Mouse (Mus musculus): ENCODE results near the gene Notch4. TPM values are rescaled to one million over a fixed set of nuclear protein-coding genes. Genes with fewer than 3 reads are reported as not detected.

The Notch4 gene
- total RNA-seq, 2 experiments from 2014 or later: 0.66 to 0.75 TPM

Other genes with a start within 250 kb of the Notch4 start
- 0.50 TPM in 1 of 2 replicates, not detected in the other for gene H2-Eb2, start 238.6 kb upstream of the Notch4 start, total RNA-seq (2014; fragmentation: Nextera tagmentation)
- gene H2-Eb2, start 238.6 kb upstream of the Notch4 start, total RNA-seq (2017): not detected in 2 replicates
- not detected in 2 replicates for gene Btnl2, start 209.4 kb upstream of the Notch4 start, total RNA-seq (2014; fragmentation: Nextera tagmentation)
- gene Btnl2, start 209.4 kb upstream of the Notch4 start, total RNA-seq (2017): not detected in 2 replicates
- gene Btnl1, start 187.1 kb upstream of the Notch4 start, total RNA-seq (2014; fragmentation: Nextera tagmentation): not detected in 2 replicates
- not detected in 2 replicates for gene Btnl1, start 187.1 kb upstream of the Notch4 start, total RNA-seq (2017)
- gene BC051142, start 165.4 kb upstream of the Notch4 start, total RNA-seq (2014; fragmentation: Nextera tagmentation): 5.4 and 7.7 TPM in 2 replicates
- gene BC051142, start 165.4 kb upstream of the Notch4 start, total RNA-seq (2017): 1.4 and 4.7 TPM in 2 replicates
- not detected in 2 replicates for gene Btnl4, start 87.0 kb upstream of the Notch4 start, total RNA-seq (2014; fragmentation: Nextera tagmentation)
- gene Btnl4, start 87.0 kb upstream of the Notch4 start, total RNA-seq (2017): not detected in 2 replicates
- gene Btnl6, start 46.9 kb upstream of the Notch4 start, total RNA-seq (2014; fragmentation: Nextera tagmentation): not detected in 2 replicates
- gene Btnl6, start 46.9 kb upstream of the Notch4 start, total RNA-seq (2017): not detected in 2 replicates
- gene Gpsm3, start 25.5 kb downstream of the Notch4 start, total RNA-seq (2014; fragmentation: Nextera tagmentation): 28.0 and 33.0 TPM in 2 replicates
- 7.8 and 11.2 TPM in 2 replicates for gene Gpsm3, start 25.5 kb downstream of the Notch4 start, total RNA-seq (2017)
- 31.1 and 31.3 TPM in 2 replicates for gene Pbx2, start 27.0 kb downstream of the Notch4 start, total RNA-seq (2014; fragmentation: Nextera tagmentation)
- 23.2 and 31.1 TPM in 2 replicates for gene Pbx2, start 27.0 kb downstream of the Notch4 start, total RNA-seq (2017)
- 2.6 and 6.6 TPM in 2 replicates for gene Ager, start 33.6 kb downstream of the Notch4 start, total RNA-seq (2014; fragmentation: Nextera tagmentation)
- gene Ager, start 33.6 kb downstream of the Notch4 start, total RNA-seq (2017): 0.57 TPM in 1 of 2 replicates, not detected in the other
- gene Rnf5, start 39.4 kb downstream of the Notch4 start, total RNA-seq (2014; fragmentation: Nextera tagmentation): 46.9 and 66.2 TPM in 2 replicates
- gene Rnf5, start 39.4 kb downstream of the Notch4 start, total RNA-seq (2017): 13.4 and 20.0 TPM in 2 replicates
- 76.3 and 104 TPM in 2 replicates for gene Agpat1, start 40.0 kb downstream of the Notch4 start, total RNA-seq (2014; fragmentation: Nextera tagmentation)
- 19.0 and 51.2 TPM in 2 replicates for gene Agpat1, start 40.0 kb downstream of the Notch4 start, total RNA-seq (2017)
- 0.96 and 2.1 TPM in 2 replicates for gene Egfl8, start 51.7 kb downstream of the Notch4 start, total RNA-seq (2014; fragmentation: Nextera tagmentation)
- gene Egfl8, start 51.7 kb downstream of the Notch4 start, total RNA-seq (2017): 2.6 TPM in 1 of 2 replicates, not detected in the other
- gene Ppt2, start 64.2 kb downstream of the Notch4 start, total RNA-seq (2014; fragmentation: Nextera tagmentation): 31.3 and 35.4 TPM in 2 replicates
- gene Ppt2, start 64.2 kb downstream of the Notch4 start, total RNA-seq (2017): 10.4 and 17.0 TPM in 2 replicates
- gene Prrt1, start 65.3 kb downstream of the Notch4 start, total RNA-seq (2014; fragmentation: Nextera tagmentation): 0.59 TPM in 1 of 2 replicates, not detected in the other
- gene Prrt1, start 65.3 kb downstream of the Notch4 start, total RNA-seq (2017): 0.75 TPM in 1 of 2 replicates, not detected in the other
- gene Fkbpl, start 80.5 kb downstream of the Notch4 start, total RNA-seq (2014; fragmentation: Nextera tagmentation): 5.5 TPM in 2 replicates
- gene Fkbpl, start 80.5 kb downstream of the Notch4 start, total RNA-seq (2017): 14.7 and 26.2 TPM in 2 replicates
- 20.6 and 31.3 TPM in 2 replicates for gene Atf6b, start 82.9 kb downstream of the Notch4 start, total RNA-seq (2014; fragmentation: Nextera tagmentation)
- gene Atf6b, start 82.9 kb downstream of the Notch4 start, total RNA-seq (2017): 8.7 and 11.5 TPM in 2 replicates
- gene Tnxb, start 106.3 kb downstream of the Notch4 start, total RNA-seq (2014; fragmentation: Nextera tagmentation): not detected in 2 replicates
- not detected in 2 replicates for gene Tnxb, start 106.3 kb downstream of the Notch4 start, total RNA-seq (2017)
- gene C4b, start 179.6 kb downstream of the Notch4 start, total RNA-seq (2014; fragmentation: Nextera tagmentation): not detected in 2 replicates
- not detected in 2 replicates for gene C4b, start 179.6 kb downstream of the Notch4 start, total RNA-seq (2017)
- not detected in 2 replicates for gene Cyp21a1, start 240.3 kb downstream of the Notch4 start, total RNA-seq (2014; fragmentation: Nextera tagmentation)
- not detected in 2 replicates for gene Cyp21a1, start 240.3 kb downstream of the Notch4 start, total RNA-seq (2017)